Mouse (Mus musculus): ENCODE results near the gene Traf5. TPM values are rescaled to one million over a fixed set of nuclear protein-coding genes. Genes with fewer than 3 reads are reported as not detected.
A peak's percentile ranks its signal among the peaks of the same experiment; 100 is the strongest.

Traf5 gene
- polyA plus RNA-seq, 1 experiment from 2014 or later, result 9.9 TPM

DNA sequence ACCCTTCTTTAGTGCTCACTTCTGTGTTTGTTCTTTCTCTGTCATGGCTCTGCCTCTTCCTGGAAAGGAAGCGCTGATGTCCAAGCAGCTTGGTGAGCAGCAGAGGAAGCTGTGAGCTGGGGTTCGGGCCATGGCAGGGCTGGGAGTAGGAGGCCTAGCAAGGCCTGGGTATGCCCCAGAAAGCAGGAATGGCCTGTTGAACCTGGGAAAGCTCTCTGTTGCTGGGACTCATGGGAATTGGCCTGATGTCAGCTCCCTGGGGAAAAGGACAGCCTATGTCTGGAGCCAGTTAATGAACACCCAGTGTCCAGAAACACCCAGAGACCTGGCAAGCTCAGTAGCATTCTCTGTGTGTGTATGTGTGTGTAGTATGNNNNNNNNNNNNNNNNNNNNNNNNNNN is 135.5 kb downstream of the Traf5 start:
- ATAC-seq, result 0 out of 2 replicates have a peak, but pooled peaks have one; percentile 6
- H3K36me3 ChIP-seq, result no peaks in the 10 kb centered on the region
- H3K4me1 ChIP-seq, result peaks cover 14% of the 10 kb centered on the region
- H3K9me3 ChIP-seq (replicated peaks), result no peaks in the 10 kb centered on the region
- 33% methylated on average over 2 of the region's 2 CpGs for WGBS (ENCODE audit: insufficient replicate concordance)
- 0 out of 2 replicates have a peak overlapping the region, but pooled peaks have one; percentile 13 for H3K9ac ChIP-seq
- peak overlapping the region; percentile 17; the same call in 1 of the 2 replicates for H3K4me2 ChIP-seq
- H3K27me3 ChIP-seq (replicated peaks), result no peaks in the 10 kb centered on the region; the same call in 1 of the 2 replicates
- H3K27ac ChIP-seq, result 0 out of 2 replicates have a peak overlapping the region, but pooled peaks have one; percentile 17
- H3K4me3 ChIP-seq, result no peak overlapping the region

DNA sequence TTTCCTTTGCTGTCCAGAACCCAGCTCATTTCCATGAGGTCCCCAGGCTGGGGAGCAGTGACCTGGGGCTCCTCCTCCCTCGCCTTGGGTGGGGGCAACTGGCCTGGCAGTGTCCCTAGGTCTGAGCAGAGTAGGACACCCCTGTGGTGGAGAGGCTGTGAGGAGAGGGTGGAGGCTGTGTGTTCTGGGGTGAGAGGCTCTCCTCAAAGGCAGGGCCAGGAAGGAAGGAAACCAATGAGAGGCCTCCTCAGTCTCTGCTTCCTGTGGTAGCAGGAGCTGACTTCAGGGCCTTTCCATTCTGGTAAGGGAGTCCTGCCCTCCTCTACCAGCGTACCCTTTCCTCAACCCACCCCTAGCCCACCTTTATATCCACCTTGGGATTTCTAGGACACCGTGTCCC is 136.1 kb downstream of the Traf5 start:
- H3K4me2 ChIP-seq, result peak overlapping the region; percentile 17; the same call in 1 of the 2 replicates
- H3K4me3 ChIP-seq, result no peak overlapping the region
- 0 out of 2 replicates have a peak overlapping the region, but pooled peaks have one; percentile 13 for H3K9ac ChIP-seq
- 42% methylated on average over 3 of the region's 3 CpGs for WGBS (ENCODE audit: insufficient replicate concordance)
- H3K36me3 ChIP-seq, result no peaks in the 10 kb centered on the region
- H3K9me3 ChIP-seq (replicated peaks), result no peaks in the 10 kb centered on the region
- H3K27ac ChIP-seq, result peak overlapping the region; percentile 17; the same call in 1 of the 2 replicates
- H3K4me1 ChIP-seq, result peaks cover 14% of the 10 kb centered on the region
- peak; percentile 47 for ATAC-seq
- no peaks in the 10 kb centered on the region; the same call in 1 of the 2 replicates for H3K27me3 ChIP-seq (replicated peaks)

DNA sequence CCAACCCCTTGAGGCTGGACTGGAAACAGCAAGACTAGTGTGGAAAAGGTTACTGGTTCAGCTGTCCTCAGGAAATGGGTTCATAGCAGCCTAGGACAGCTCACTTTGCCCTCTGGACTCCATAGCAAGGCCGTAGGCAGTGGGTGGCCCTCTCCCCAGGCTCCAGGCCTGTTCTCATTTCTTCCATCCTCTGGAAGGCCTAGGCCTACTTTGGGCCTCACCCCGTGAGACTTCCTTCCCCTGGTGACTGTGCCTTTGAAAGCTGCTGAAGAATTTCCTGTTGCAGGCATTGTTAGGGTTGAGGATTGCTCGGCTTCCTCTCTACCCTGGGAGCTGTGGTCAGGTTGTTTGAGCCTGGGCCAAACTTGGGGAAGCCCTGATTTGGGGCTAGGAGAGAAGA is 137.3 kb downstream of the Traf5 start:
- no peak overlapping the region for H3K9ac ChIP-seq
- peaks cover 14% of the 10 kb centered on the region for H3K4me1 ChIP-seq
- no peak overlapping the region for H3K4me2 ChIP-seq
- no peaks in the 10 kb centered on the region for H3K9me3 ChIP-seq (replicated peaks)
- ATAC-seq, result no peak
- H3K4me3 ChIP-seq, result no peak overlapping the region
- H3K27ac ChIP-seq, result 0 out of 2 replicates have a peak overlapping the region, but pooled peaks have one; percentile 22
- H3K27me3 ChIP-seq (replicated peaks), result no peaks in the 10 kb centered on the region
- H3K36me3 ChIP-seq, result no peaks in the 10 kb centered on the region
- 23% methylated on average over 3 of the region's 3 CpGs for WGBS (ENCODE audit: insufficient replicate concordance)

DNA sequence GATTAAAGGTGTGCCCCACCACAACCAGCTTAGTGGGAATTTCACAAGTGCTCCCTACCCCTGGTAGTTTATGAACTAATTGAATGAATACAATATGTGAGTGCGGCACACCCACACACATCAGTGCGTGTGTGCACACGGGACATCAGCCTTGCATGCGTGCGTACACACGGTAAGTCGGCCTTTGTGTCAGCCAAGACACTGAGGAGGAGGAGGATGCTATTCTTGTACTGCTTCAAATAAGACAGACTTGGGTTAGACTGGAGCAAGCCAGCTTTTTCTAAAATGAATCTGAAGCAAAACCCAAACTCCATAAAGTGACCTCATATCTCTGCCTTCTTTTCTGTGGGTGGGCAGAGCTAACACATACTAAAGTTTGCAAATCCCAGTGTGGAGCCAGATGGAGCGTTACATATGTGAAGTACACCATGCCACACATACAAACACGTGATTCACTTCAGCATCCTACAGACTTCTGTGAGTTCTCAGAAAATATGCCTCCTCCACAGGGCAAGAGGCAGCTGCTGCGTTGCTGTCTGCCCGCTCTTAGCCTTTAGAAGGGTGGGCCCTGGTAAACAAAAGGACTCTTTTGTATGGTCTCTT is 139.5 kb downstream of the Traf5 start:
- no peak for ATAC-seq
- Histone ChIP-seq H3K27me3 (replicated peaks) (0 out of 2 replicates have a peak, but pooled peaks cover 5% of the 10 kb centered on the region), H3K9me3 (replicated peaks) (no peaks in the 10 kb centered on the region), H3K36me3 (no peaks in the 10 kb centered on the region), H3K9ac (no peak overlapping the region), H3K27ac (no peak overlapping the region), H3K4me3 (no peak overlapping the region), H3K4me1 (peaks cover 14% of the 10 kb centered on the region), H3K4me2 (no peak overlapping the region)
- 83% methylated on average over 11 of the region's 11 CpGs for WGBS (ENCODE audit: insufficient replicate concordance)

DNA sequence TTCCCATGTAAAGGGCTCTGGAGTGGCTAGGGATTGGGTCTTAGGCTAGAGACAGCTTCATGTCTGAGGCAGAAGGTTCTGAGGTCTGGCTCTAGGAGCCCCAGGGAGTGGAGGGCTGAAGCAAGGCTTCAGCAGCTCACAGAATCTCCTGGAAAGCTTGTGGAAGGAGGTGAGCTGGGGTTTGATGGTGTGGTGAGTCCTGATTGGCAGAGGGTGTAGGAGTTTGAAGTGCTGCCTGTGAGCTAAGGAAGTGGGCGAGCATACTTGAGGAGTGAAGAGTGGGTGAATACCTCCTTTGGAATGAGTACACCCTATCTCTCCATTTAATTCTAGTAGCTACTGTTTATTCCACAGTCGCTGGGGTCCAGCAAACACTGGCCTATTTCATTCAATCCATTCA is 141.7 kb downstream of the Traf5 start:
- Histone ChIP-seq H3K27ac (no peak overlapping the region), H3K36me3 (no peaks in the 10 kb centered on the region), H3K4me1 (peaks cover 15% of the 10 kb centered on the region), H3K4me2 (no peak overlapping the region), H3K9me3 (replicated peaks) (no peaks in the 10 kb centered on the region), H3K27me3 (replicated peaks) (0 out of 2 replicates have a peak, but pooled peaks cover 5% of the 10 kb centered on the region), H3K4me3 (no peak overlapping the region), H3K9ac (no peak overlapping the region)
- no peak for ATAC-seq
- WGBS (ENCODE audit: insufficient replicate concordance), result 48% methylated on average over 2 of the region's 2 CpGs

DNA sequence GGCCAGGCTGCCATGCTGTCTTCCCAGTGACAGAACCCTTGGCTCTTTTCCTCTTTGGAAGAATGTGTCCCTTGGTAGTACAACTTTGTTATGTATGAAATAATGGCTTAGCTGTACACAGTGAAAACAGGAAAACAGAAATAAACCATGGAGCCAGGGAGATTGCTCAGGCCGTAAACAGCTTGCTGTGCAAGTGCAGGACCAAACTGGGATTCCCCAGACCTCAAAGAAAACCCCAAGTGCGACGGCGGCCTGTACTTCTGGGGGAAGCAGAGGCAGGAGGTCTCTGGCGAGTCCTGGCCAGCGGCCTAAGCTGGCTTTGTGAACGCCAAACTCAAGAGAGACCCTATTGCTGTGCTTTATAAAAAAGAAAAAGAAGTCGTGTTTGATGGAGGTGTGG is 143.8 kb downstream of the Traf5 start:
- 0 out of 2 replicates have a peak, but pooled peaks cover 5% of the 10 kb centered on the region for H3K27me3 ChIP-seq (replicated peaks)
- no peak overlapping the region for H3K9ac ChIP-seq
- H3K4me3 ChIP-seq, result no peak overlapping the region
- no peak for ATAC-seq
- no peaks in the 10 kb centered on the region for H3K36me3 ChIP-seq
- H3K4me1 ChIP-seq, result peaks cover 14% of the 10 kb centered on the region
- H3K9me3 ChIP-seq (replicated peaks), result no peaks in the 10 kb centered on the region
- no peak overlapping the region for H3K4me2 ChIP-seq
- no peak overlapping the region for H3K27ac ChIP-seq
- 65% methylated on average over 8 of the region's 8 CpGs for WGBS (ENCODE audit: insufficient replicate concordance)

DNA sequence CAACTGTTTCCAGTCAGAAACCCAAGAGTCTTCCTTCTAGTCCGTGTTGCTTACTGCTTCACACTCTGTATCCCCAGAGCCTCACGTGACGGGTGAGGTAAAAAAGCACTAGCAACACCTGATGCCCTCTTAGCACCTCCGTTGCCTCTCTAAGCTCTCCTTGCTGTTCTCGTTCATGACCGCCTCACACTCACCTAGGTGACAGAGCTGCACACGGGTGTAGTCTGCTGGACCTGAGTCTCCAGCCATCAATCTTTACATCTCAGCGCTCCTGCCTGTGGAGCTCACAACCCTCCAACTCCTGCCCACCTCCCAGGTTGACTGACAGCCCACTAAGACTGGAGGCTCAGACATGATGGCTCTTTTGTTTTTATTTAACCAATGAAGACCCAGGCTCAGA is 144.6 kb downstream of the Traf5 start:
- H3K9ac ChIP-seq, result no peak overlapping the region
- H3K4me2 ChIP-seq, result no peak overlapping the region
- no peak for ATAC-seq
- peaks cover 5% of the 10 kb centered on the region; the same call in 1 of the 2 replicates for H3K27me3 ChIP-seq (replicated peaks)
- H3K4me1 ChIP-seq, result peaks cover 14% of the 10 kb centered on the region
- H3K4me3 ChIP-seq, result no peak overlapping the region
- H3K36me3 ChIP-seq, result no peaks in the 10 kb centered on the region
- 63% methylated on average over 8 of the region's 8 CpGs for WGBS (ENCODE audit: insufficient replicate concordance)
- no peaks in the 10 kb centered on the region for H3K9me3 ChIP-seq (replicated peaks)
- no peak overlapping the region for H3K27ac ChIP-seq

Small RNA genes lying within 50 kb of the gene (microRNA-seq; reads per million reads assigned to microRNA genes)
- gene Mir3473c, result not detected

Other genes with a start within 250 kb of the Traf5 start
- gene Slc30a1, start 185.8 kb downstream of the Traf5 start, polyA plus RNA-seq (2016; fragmentation: Nextera tagmentation; extraction: Ambion mirVana), result 6.0 and 7.2 TPM in 2 replicates
- 0.13 and 0.19 TPM in 2 replicates for gene Rd3, start 115.2 kb downstream of the Traf5 start, polyA plus RNA-seq (2016; fragmentation: Nextera tagmentation; extraction: Ambion mirVana)
- 10.8 and 11.8 TPM in 2 replicates for gene Rcor3, start 45.5 kb upstream of the Traf5 start, polyA plus RNA-seq (2016; fragmentation: Nextera tagmentation; extraction: Ambion mirVana)
- gene Kcnh1, start 98.2 kb upstream of the Traf5 start, polyA plus RNA-seq (2016; fragmentation: Nextera tagmentation; extraction: Ambion mirVana), result 0.04 TPM in 1 of 2 replicates, not detected in the other

All from liver, embryonic 12.5 days (tissue).